Mouse (Mus musculus) naive thymus-derived CD4-positive, alpha-beta T cell, adult 5 months (primary cell): ENCODE results near the gene Lrp1. TPM values are rescaled to one million over a fixed set of nuclear protein-coding genes. Genes with fewer than 3 reads are reported as not detected.

Source experiments
- polyA plus RNA-seq: library from polyadenylated mRNA; unstranded; fragments of 100-300 nt; shearing (Covaris generic); gene quantifications from one replicate; pipeline ENCODE4 v1.2.1, GENCODE M21; 2017

Gene Lrp1
- polyA plus RNA-seq, result not detected

DNA sequence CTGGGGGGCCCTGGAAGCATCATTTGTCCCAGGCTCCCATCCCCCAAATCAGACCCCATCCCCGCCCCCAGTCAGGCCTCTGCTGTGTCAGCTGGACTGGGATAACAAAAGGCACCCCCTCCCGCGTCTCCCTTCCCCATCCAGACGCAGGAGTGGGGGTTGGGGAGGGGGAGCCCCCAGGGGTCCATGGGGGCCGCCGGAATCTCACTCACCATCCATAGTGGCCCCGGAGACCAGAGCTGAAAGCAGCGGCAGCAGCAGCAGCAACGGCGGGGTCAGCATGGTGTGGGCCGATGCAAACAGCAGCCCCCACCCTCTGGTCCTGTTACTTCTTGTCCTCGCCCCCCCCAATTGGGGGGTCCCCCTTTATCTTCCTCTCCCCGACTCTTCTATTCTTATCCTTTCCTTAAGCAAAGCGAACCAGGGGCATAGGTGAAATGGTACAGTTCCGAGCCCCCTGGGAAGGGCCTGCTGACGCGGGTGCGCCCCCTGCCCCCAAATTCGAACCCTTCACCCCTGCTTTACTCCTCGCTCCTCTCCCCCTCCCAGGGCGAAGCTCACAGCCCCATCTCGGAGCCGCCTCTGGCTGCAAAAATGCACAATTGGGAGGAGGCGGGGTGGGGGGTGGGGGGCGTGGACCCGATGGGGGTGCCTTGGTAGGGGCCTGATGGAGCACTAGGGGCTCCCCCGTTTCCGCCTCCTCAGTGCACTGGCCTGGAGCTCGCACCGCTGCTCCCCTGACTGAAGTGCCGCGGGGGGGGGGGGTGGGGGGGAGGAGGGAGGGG, at the start of gene Lrp1:
Gene Lrp1 (minus strand): TSS at position 743 of the 785 bp plus-strand sequence.

DNA sequence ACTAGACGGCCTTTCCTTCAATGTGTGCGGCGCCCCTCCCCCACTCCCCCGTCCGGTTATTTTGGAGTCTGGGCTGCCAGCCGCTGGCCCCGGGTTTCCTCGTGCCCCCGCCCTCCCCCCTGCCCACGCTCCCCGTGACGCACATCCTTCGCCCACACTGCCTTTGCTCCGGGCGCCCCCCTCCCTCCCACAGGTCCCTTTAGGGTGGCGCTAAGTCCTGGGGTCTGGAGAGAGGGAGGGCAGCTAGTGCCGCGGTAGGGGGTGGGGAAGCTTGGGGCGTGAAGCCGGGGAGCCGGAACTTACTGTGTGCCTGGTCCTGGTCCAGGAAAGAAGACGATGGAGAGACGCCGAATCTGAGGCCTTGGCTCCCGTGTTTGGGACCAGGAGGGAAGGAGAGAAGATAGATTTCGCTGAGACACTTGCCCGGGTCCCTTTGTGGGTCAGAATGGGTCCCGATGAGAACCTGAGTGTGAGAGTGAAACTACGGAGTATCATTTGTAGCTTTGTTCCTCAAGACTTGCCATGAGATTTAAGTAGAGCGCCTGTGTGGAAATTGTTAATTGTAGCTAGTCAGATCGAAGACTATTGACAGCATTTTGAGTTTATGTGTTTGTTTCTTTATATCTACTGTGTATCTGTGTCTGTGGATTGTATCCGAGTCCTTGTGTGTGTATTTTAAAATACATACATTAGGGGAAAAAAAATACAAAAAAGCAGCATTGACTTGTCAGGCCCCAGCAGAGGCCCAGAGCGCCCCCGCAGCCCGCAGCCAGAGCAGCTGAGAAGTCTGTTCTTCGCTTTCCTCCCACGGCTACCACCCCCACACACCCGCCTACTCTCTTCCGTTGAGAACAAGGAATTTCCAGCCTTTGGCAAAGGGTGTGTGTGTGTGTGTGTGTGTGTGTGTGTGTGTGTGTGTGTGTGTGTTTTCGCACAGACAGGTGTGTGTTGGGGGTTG, 47.4 kb upstream of the Lrp1 start, which contains the start of gene Nab2:
Gene Nab2 (minus strand): TSS at position 476 of the 958 bp plus-strand sequence.

DNA sequence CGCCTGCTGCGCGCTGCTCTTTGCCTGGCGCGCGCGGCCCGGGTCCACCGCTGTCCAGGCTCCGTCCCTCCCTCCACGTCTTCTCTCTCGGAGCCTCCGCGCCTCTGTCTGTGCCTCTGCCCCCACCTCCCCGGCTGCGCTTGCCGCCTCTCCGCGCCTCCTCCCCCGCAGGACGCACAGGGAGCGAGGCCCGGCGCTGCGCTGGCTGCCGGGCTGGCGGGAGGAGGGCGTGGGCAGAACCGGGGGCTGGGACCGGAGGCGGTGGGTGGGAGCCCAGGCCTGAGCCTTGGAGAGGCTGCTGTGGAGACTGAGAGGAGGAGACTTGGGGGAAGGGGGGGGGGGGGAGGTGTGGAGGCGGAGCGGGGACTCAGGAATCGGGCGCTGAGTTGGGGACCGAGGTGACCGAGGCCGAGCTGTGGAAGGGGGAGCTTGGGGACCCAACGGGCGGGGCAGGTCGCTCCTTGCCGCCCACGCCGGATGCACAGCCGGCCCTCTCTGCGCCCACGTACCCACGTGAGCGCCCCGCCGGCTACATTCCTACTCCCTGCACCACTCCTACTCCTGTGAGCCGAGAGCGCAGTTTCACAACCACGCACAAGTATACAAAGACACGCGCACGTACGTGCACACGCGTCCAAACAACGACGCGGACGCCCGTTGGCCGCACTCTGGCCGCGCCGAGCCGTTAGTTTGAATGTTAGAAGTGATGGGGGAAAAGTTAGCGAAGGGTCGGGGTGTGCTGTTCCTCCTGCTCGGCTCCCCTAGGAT, 45.7 kb upstream of the Lrp1 start, which contains the start of gene Nemp1:
Gene Nemp1 (plus strand): TSS at position 401 of the 768 bp plus-strand sequence.

DNA sequence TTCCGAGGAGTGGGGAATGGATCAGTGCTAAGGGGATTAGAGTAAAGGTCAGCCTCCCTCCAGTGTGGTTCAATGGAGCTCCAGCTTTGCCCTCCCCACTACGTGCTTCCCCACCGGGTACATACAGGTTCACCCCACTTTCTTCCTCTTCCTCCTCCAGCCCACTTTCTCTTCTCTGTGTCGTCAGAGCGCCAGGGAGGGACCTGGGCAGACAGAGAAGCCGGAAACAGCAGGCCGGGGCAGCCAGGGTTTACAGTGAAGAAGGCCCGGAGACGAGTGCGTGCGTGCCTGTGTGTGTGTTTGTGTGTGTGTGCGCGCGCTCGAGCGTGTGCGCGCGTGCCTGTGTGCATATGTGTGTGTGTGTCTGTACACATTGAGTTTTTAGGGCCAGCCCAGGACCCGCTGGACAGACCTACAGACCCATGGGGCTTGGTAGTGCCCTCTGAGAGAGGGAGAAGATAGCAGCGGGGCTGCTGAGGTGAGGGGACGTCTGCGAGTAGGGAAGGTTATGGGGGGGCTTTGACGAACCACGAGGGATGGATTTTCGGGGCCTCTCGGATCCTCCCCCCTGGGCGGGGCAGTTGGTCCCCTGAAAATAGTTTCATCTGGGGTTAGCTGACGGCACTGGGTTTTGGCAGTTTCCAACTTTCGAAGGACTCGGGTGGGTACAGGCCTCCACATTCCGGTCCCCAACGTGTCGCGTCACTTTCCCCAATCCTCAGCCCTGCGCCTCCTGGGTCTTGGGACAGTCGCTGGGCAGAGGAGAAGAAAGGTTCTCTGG, 22.0 kb upstream of the Lrp1 start, which contains the start of gene Stat6:
Gene Stat6 (plus strand): TSS at position 215 of the 781 bp plus-strand sequence.

DNA sequence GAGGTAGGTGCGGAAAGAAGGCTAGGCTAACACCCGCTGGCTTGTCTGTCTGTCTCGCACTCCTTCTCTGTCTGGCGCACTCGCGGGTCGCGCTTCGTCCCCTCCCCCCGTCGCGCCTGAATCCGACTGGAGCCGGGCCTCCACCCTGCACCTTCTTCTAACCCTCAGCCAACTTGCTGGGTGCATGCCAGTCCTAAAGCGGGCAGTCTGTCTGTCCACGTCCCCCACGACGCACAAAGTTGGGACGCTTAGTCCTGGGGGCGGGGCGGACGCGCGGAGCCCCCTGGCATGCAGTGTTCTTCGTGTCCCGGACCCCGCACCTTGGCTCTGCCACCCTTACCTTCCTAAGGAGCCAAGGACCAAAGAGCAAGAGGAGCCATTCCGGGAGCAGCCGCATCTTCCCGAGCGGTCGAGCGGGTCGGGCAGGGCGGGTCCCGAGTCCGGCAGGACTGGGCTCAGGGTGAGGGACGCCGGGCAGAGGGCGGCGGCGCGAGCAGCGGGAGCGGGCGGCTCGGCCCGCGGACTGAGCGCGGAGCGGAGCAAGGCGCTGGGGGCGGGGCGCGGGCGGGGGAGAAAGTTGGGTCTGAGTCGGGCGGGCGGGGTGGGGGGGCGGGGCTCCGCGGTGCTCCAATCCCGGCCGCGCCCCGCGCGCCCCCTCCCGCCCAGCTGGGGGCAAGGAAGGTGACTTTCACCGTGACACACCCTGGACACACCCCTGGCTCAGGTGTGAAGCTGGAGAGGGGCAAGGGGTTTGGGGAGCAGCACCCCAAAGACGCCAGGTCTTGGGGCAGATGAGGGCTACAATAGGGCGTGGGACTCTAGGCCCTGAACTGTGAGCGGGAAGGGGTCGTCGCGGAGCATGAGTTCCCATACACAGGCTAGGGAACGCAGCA, 86.7 kb downstream of the Lrp1 start, which contains the start of gene Nxph4:
Gene Nxph4 (minus strand): TSS at position 524 of the 893 bp plus-strand sequence.

DNA sequence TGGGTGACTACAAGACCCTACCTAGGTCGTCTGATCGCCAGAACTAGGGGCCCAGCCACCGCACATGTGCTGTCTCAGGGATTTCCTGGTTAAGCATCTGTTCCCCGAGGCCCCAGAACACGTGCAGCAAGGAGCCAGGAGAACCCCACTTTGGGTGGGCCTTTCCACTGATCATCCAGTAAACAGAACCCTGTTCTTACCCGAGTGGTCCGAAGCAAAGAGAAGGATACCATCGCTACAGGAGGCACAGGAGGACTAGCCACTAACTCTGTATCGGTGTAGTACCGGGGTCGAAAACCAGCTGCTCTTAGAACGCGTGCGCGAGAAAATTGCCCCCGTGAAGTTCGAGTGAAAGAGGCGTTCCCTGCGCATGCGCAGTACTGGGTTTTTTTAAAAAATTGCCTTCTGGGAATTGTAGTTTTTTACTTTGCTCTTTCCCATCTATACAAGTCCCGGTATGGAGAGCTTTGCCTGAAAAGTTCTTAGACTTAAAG, 98.8 kb downstream of the Lrp1 start, which contains the start of gene Shmt2:
Gene Shmt2 (minus strand): TSS at position 357 of the 494 bp plus-strand sequence.

DNA sequence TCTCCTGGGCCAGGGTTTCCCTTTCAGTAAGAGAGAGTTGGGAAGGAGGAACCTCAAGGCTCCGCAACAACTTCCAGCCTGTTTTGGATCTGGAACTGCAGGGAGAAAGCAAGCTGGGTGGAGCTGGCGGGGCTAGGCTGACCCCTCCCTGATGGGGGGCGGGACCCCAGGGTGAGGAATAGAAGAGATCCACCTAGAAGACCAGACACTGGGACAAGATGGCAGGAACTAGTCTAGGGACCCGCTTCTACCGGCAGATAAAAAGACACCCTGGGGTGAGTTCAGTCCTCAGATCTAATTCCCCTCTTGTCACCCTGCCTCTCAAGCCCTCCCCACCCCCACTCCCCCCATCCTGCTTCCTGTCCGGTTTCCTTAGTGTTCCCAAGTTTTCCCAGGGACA, 106.2 kb downstream of the Lrp1 start, which contains the start of gene Ndufa4l2:
Gene Ndufa4l2 (plus strand): TSS at position 204 of the 400 bp plus-strand sequence.

DNA sequence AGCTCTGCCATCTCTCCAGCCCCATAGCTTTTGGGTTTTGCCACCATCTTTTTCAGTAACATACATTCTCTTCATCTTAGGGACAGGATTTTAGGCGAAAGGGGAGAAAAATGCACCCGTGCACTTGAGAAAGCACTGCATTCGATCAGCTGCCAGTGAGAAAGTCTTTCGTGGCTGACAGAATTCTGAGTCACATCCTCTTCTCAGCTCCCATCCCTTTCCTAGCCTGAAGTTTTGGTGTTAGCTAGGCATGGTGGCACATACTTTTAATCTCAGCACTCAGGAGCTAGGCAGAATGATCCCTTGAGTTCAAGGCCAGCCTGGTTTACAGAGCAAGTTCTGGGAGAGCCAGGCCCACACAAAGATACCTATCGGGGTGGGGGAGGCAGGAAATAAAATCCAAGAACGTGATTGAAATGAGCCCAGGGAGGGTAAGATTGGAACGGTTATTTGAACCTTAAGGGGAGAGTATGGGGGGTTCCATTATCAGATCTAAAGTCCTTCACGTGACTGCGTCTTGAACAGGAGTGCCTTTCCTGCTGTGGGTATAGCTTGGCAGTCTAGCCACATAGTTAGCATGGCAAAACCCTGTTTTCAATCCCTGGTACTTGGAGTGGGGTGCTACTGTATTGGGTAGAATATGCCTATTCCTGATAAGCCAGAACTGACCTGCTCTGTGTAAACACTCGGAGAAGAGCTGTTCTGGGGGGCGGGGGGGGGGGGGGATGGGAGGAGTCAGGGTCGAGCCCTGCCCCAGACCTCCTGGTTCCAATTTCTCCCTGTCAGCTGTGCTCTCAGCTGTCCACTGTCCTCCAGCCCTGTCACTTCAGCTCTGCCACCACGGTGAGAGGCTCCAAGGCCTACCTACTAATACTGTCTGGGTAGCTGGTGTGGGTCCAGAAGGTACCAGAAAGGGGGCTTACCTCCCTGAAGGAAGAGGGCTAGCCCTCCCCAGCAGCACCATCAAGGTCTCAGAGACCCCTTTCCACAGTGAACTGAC, 119.8 kb downstream of the Lrp1 start, which contains the start of gene Stac3:
Gene Stac3 (plus strand): TSS at position 793 of the 1,000 bp plus-strand sequence.

Other genes starting within 250 kb of the Lrp1 start
- 33.6 TPM for gene R3hdm2, start 240.8 kb downstream of the Lrp1 start, polyA plus RNA-seq
- not detected for gene Stac3, start 119.5 kb downstream of the Lrp1 start, polyA plus RNA-seq
- gene Ndufa4l2, start 106.2 kb downstream of the Lrp1 start, polyA plus RNA-seq, result not detected
- gene Shmt2, start 98.7 kb downstream of the Lrp1 start, polyA plus RNA-seq, result 85.1 TPM
- not detected for gene Nxph4, start 86.6 kb downstream of the Lrp1 start, polyA plus RNA-seq
- 246 TPM for gene Stat6, start 21.8 kb upstream of the Lrp1 start, polyA plus RNA-seq
- 8.2 TPM for gene Nemp1, start 45.8 kb upstream of the Lrp1 start, polyA plus RNA-seq
- gene Nab2, start 47.4 kb upstream of the Lrp1 start, polyA plus RNA-seq, result 50.2 TPM
- 0.16 TPM for gene Myo1a, start 84.0 kb upstream of the Lrp1 start, polyA plus RNA-seq
- not detected for gene Tac2, start 103.3 kb upstream of the Lrp1 start, polyA plus RNA-seq
- 0.66 TPM for gene Zbtb39, start 118.4 kb upstream of the Lrp1 start, polyA plus RNA-seq
- not detected for gene Gpr182, start 130.6 kb upstream of the Lrp1 start, polyA plus RNA-seq
- not detected for gene Rdh1, start 138.6 kb upstream of the Lrp1 start, polyA plus RNA-seq
- gene Rdh16f1, start 138.6 kb upstream of the Lrp1 start, polyA plus RNA-seq, result not detected
- 0.25 TPM for gene Rdh9, start 155.2 kb upstream of the Lrp1 start, polyA plus RNA-seq
- not detected for gene Rdh16, start 180.0 kb upstream of the Lrp1 start, polyA plus RNA-seq
- not detected for gene Rdh19, start 228.8 kb upstream of the Lrp1 start, polyA plus RNA-seq
- not detected for gene Rdh16f2, start 245.3 kb upstream of the Lrp1 start, polyA plus RNA-seq